Mouse (Mus musculus) right cerebral cortex, postnatal 25 days (tissue): ENCODE data around the gene Dact2.

ENCODE experiments used
- DNase-seq: peaks from one replicate; pipeline ENCODE4 v3.0.0; 2022

Dact2 gene

DNA sequence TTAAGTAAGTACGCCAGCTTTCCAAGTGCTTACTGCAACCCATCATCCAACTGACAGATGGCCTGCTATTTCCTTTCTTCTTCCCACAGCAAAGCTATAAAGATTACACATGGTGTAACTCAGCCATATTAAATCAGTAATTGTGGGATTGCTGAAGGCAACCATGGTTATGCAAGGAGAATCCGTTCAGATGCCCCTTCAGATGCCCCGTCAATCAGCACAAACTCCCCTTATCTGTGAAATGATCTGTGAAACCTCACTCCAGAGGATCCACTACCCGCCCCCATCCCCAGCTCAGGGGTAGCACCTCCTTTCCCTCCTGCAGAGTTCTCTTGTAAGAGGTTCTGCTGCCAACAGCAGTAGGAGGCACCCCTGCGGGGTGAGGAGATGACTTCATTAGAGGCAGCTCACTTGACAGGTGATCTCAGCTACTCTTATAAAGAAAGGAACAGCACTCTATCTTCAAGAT is 3.0 kb upstream of the Dact2 start:
- DNase-seq: peak; percentile 57

DNA sequence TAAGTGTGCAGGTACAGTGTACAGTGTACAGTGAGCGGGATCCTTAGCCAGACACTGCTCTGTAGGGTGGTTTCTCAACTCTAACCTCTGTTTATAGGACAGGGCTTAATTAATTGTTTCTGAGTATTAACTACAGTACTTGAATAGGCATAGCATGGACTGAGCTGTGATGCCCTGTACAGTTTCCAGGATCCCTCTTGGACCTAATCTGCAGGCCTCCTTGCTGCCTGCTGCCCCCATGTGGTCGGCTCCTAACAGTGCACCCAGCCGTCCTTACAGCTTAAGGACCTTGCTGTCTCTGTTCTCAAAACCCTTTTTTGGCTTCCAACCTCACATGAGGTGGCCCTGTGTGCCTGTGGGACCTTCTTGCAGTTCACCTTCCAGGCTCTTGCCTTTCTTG is 2.0 kb upstream of the Dact2 start:
- peak; percentile 66 for DNase-seq

DNA sequence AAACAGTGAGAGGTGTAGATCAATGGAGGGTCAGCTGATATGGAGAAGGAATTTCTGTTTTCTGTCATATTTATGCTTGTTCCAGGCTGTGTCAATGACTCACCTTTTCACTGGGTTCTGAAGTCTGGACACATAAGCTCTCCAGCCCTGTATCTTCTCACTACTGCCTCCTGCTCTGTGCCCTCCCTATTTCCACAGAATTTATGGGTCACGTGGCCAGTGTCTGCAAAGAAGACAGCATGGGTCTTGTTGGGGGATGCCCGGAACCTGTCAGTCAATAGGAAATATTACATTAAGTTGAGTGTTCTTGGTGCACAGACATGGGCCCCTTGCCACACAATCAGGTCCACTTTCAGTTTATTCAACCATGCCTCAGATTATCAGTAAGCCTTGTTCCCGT is 1.1 kb upstream of the Dact2 start:
- DNase-seq: no peak

DNA sequence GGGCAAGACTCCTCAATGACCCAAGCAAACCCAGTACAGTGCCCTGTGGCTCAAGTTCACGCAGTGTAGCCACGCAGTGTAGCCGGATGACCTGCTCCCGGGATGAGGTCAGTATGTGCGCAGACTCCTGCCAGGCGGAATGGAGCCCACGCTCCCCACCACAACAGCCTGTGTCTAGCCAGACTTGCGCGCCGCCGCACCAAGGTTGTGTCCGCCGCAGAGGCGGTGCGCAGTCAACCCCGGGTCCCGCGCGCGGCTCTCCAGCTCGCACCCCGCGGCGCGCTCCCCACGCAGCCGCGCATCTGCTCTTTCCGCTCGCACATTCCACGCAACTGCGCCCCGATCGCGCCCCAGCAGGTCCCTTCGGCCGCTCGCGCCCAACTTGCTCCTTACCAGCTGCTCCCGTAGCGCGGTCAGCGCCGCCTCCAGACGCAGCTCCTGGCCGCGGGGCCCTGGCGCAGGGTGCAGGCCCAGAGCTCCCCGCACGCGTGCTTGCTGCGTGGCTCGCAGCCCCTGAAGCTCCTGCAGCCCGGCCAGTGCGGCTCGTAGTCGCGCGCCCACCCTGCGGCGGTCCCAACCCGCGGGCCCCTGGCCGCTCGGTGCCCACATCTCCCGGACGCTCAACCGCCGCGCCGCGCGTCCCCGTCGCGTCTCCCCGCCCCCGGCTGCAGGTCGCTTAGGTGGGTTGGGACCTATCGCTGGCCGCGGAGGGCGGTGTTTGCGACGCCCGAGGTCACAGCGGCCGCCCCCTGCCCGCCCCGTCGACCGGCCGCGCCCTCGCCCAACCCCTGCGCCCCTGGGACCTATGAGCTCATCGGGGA is 773 bp downstream of the Dact2 start:
- DNase-seq: peak; percentile 80

- DNase-seq: no peak
These were observed 1.6 kb downstream of the Dact2 start for GRCm38 (mm10) chr17:14202291-14203030.

DNA sequence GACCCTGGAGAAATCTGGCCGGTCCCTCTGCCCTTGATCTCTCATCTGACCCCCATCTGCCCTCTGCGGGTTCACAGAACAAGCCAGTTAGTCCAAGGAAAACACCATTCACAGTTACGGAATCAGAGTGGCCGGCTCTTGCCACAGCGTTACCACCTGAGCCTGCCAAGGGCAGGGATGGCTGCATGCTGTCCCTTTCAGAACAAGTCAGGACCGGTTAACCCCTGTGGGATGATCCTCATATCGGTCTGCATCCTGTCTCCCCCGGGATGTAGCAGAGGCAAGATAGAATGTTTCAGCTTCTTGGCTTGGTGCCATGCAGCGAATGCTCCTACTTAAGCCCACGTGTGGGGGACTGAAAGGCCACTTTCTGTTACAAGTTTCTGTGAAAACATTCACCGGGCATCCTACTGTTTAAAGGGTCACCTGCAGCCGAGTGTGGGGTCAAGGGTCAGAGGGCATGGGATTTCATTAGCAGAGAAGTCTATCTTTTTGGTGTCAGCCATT is 2.8 kb downstream of the Dact2 start:
- no peak for DNase-seq

GRCm38 (mm10) chr17:14200206-14200605 is 3.9 kb downstream of the Dact2 start:
- DNase-seq: no peak

- DNase-seq: no peak
These were observed 4.5 kb downstream of the Dact2 start for GRCm38 (mm10) chr17:14199621-14200020.

- no peak for DNase-seq
These were observed 11.2 kb downstream of the Dact2 start for GRCm38 (mm10) chr17:14192924-14193323.

DNA sequence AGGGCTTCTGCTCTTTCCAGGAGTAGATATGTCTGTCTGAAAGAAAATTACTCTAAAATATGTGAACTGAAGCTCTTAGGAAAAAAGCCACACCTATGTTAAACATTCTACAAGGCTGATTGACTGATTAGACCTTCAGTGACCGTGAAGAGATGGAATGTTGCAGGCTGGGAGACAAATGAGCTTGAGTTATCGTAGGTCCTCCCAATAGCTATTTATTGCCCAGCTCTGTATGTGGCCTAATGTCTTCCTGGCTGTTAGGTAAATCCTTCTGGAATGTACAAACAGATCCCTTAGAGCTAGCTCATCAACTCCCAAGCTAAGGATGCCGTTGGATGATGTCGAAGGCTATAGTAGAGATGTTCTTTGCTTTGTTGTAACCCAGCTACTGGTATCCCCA is 11.7 kb downstream of the Dact2 start:
- no peak for DNase-seq

DNA sequence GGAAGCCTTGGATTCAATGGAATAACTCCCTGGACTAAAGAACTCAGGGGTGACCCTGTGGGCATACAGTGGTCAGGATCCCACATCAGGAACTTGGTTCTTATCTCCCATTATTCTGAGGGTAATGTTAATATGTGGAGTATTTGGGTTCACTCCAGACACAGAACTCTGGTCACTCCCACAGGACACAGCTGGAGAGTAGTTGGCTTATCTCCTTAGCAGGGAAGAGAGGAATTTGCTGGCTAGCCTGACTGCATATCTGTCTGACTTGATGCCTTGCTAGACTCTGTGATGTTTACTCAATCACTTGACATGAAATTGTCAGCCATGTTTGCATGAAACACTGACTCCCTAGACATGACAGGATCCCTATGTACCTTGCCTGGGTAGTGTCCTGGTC is 15.6 kb downstream of the Dact2 start:
- DNase-seq: no peak

DNA sequence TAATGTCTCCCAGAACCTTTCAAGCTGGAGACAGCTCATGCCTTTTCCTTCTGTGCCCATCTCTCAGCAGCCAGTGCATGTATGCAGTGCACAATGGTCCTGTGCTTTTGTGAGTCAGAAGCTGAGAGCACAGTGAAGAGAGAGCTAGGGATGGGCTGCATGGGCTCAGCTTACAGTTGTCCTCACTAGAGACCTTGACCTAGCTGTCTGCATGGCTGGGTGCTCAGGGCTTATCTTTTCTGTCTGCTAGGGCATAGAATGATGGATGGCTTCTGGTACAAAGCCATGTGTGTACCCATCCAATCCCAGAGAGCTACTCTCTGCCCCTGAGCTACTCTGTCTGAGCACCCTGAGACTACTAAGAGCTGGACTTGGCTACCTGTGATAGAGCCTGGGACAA is 17.0 kb downstream of the Dact2 start:
- no peak for DNase-seq

GRCm38 (mm10) chr17:14186176-14186575 is 17.9 kb downstream of the Dact2 start:
- no peak for DNase-seq

DNA sequence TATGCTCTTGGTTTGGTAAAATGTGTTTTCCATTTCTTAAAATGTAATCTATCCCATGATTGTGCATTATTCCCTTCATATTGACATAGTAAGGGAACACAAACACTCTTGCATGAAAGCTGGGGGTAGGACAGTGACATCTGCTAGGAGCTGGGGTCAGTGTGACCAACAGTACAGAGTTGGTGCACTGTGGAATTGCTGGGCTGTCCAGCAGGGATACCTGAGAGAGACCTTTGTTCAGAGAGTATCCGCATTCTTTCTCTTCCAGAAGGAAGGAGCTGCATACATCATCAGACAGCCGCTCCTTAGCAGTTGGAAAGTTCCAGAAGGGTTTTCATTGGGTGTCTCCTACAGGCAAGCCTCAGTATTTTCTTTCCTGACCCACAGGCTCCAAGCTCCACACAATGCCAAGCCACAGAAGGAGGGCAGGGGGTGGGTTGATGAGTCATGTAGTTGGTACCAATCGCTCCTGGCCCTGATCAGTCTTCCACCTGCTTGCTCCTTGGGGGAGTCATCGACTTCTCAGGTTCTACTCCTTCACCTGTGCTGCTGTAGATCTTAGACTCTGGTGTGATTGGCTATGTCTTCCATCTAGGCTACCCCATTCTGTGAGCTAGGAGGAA is 19.8 kb downstream of the Dact2 start:
- DNase-seq: no peak

GRCm38 (mm10) chr17:14183717-14184116 is 20.4 kb downstream of the Dact2 start:
- DNase-seq: no peak

GRCm38 (mm10) chr17:14182860-14183259 is 21.2 kb downstream of the Dact2 start:
- DNase-seq: no peak

- DNase-seq: peak; percentile 26
These were observed 25.2 kb downstream of the Dact2 start for GRCm38 (mm10) chr17:14178911-14179310.

GRCm38 (mm10) chr17:14178475-14178874 is 25.6 kb downstream of the Dact2 start:
- peak; percentile 17 for DNase-seq

GRCm38 (mm10) chr17:14178049-14178448 is 26.1 kb downstream of the Dact2 start:
- DNase-seq: no peak

- no peak for DNase-seq
These were observed 27.1 kb downstream of the Dact2 start for GRCm38 (mm10) chr17:14177018-14177417.

DNA sequence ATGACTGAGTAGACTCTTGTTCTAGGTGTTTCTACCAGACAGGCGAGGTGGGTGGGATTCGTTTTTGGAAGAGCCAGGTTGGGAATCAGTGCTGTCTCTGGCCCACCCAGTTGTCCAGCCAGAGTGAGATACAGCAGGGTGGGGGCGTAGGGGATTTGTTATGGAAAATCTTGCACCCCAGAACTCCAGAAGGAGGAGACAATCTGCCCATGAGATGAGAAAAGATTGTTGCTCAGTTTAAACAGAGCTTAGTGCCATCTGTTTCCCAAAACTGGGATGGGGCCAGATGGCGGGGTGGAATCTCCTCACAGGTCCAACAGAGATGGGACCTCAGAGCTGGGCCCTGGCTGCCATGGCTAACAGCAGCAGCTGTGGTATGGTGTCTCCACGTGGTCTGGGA is 28.4 kb downstream of the Dact2 start:
- DNase-seq: peak; percentile 78

- DNase-seq: no peak
These were observed 29.1 kb downstream of the Dact2 start for GRCm38 (mm10) chr17:14175019-14175418.

DNA sequence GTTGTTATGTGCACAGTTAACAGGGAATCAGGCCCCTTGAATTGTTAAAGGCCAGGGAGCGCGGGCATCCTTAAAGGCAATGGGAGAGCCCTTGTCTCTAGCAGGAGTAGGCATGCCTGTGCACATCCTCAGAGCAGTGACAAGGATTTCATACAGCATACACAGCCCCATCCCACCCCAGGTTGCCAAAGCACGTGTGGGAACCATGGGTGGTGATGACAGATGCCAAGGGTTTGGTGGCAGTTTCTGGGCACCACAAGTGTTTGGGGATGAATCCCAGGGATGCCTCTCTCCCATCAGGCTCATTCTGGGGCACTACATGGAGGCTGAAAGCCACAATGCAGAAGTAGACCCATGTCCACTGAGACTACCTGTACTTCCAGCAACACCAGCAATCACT is 29.7 kb downstream of the Dact2 start:
- no peak for DNase-seq

DNA sequence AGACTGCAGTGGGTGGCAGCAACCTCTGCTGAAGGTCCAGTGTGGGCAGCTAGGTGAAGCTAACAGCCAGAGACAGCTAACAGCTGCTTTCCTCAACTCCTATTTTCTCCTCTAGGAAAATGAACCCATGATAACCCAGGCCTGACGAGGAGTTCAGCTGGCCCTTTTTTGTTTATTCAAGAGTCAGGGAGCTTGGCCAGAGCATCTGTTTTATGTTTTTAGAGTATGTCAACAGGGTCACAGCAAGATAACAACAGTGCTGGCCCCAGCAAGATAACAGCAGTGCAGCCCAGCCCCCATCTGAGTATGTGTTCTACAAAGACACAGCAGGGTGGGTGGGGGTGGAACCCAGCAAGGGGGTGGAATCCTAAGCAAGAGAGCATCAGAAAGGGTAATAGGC is 30.6 kb downstream of the Dact2 start:
- no peak for DNase-seq
